Mouse (Mus musculus): ENCODE results near the gene Ppp1r1c.

The Ppp1r1c gene

DNA sequence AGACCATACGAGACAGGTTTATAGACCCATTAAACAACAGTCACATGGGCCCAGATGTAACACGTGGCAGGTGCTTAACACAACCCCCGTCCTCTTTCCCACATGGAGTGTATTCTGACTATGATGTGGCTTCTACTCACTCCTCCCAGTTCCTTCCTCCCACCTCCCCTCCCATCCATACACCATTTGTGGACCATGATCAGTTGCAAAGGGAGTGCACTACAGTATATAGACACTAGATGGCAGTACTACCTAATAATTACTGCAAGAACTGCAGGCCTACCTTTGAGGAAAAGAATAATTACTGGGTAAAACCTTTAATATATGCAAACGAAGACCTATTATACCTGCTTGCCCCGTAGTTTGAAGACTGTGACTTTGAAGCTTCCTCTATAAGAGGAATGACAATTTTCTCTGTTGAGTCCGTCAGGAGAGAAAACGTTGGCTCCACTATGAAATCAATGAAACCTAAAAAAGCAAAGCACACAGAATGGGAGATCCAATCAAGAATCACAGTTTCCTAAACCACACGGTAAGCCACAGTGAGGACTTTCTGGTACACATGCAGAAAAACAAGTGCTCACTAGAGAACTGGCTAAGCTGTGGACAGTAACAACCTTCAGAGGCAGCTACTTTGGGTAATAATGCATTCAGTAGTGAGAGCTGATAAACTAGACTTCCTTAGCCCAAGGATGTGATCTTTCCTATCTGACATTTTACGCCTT is 157.9 kb downstream of the Ppp1r1c start:
- CTCF ChIA-PET = interaction anchor here (0.6 kb wide), 2 partner anchors 24 to 284 kb away, joined by 5 to 6 read pairs; no protein-coding TSS in a partner anchor
